Mouse (Mus musculus): ENCODE data around the gene Lgals2. TPM values are rescaled to one million over a fixed set of nuclear protein-coding genes. Genes with fewer than 3 reads are reported as not detected.
"Not testable (repeated sequence)": the region's sequence is repeated elsewhere in the genome, so short reads cannot be mapped to it uniquely, and the experiment has no call there.

The Lgals2 gene
- total RNA-seq, 4 experiments from 2014 or later: not detected

DNA sequence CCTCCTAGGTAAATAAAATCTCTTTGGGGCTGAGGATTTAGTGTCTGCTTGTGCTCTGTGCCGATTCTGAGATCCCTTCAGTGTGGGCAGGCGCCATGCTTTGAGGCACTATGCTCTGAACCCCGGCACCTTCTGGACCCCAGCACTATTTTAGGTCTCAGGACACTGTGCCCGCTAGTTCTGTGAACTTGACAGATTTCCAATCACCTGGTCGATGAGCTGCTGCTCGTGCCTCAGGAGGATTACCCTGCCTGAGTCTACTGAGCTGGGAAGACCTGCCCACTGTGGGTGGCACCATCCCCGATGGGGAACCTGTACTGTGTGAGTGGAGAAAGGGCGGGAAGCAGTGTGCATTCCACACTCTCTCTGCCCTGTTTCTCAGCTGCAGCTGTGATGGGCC lies 19.7 kb upstream of the Lgals2 start:
- DNase-seq (ENCODE audit: low spot score in 2 of 2): no peak

GRCm38 (mm10) chr15:78873803-78874435 lies 18.6 kb upstream of the Lgals2 start:
- no peak for DNase-seq (ENCODE audit: low spot score in 2 of 2)

DNA sequence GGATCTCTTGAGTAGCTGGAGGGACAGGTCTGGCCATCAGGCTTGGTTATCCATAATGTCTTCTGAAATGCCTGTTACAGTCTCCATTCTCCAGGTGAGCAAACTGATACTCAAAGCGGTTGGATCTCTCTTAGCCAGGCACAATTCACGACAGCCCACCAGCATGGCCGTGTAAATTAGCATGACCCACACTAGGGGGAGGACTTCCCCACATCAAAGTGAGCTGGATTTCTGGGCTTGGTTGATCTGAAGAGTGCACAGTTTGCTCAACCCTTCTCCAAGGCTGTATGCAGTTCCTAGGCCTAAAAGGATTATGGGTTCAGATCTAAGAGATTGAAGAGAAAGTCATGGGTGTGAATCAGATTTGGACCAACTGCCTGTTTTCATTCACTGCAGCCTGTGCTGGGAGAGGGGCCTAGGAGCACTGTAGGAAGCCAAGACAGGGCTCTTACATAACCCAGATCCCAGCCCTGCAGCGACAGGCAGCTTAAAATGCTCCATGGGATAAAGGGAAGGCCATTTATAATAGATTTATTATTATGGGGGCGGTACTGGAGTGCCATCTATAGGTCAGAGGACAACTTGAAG lies 16.8 kb upstream of the Lgals2 start:
- no peak for DNase-seq (ENCODE audit: low spot score in 2 of 2)

DNA sequence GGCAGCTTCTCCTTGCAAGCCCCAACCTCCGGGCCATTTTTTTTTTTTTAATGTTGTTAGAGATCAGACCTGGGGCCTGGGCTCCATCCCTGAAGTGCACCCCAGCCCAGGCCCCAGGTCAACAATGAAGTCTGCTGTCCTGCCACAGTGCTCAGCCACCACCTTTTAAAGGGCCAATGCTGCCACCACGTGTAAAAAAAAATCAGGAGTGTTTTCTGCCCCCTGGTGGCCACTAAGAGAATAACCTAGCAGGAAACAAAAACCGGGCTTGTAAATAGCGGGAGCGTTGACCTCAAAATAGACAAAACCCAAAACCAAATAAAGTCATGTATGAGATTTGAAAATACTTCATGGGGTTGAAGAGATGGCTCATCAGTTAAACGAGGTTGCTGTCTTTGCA lies 14.4 kb upstream of the Lgals2 start:
- peak in 1 of 2 experiments; percentile 50 for DNase-seq (ENCODE audit: low spot score in 2 of 2)

- DNase-seq (ENCODE audit: low spot score in 2 of 2): no peak
Measured at GRCm38 (mm10) chr15:78868826-78869233, 13.5 kb upstream of the Lgals2 start.

DNA sequence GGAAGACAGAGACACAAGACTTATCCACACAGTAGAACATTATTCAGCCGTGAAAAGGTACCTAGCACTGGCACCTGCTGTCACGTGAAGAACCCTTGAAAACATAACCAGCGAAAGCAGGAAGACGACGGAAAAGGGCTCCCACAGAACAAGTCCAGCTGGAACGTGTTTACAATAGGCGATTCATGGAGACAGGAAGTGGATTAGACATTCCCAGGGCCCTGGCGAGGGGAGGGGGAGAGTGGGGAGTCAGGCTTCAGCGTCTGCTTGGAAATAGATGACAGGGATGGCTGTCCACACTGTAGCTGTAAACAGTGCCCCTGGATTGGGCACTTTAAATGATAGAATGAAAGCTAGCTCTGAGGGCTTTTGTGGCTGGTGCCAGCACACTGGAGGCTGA lies 13.1 kb upstream of the Lgals2 start:
- DNase-seq (ENCODE audit: low spot score in 2 of 2): no peak

GRCm38 (mm10) chr15:78863852-78864253 lies 8.5 kb upstream of the Lgals2 start:
- no peak for DNase-seq (ENCODE audit: low spot score in 2 of 2)

DNA sequence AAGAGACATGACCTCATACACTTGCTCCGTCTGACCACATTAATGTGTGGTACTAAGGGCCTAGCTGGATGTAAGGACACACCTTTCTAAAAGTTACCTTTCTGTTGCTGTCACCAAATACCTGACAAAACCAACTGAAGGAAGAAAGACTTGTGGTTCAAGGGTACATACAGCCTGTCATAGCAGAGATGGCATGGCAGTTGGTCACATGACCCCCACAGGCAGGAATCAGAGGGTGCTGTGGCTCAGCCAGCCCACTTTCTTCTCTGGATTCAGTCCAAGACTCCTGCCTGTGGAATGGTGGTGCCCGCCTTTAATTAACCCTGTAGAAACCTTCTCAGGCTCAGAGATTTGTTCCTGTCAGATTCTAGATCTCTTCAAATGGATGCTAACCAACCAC lies 7.8 kb upstream of the Lgals2 start:
- DNase-seq (ENCODE audit: low spot score in 2 of 2): no peak

GRCm38 (mm10) chr15:78862280-78862679 lies 7.0 kb upstream of the Lgals2 start:
- no peak for DNase-seq (ENCODE audit: low spot score in 2 of 2)

GRCm38 (mm10) chr15:78859714-78860113 lies 4.4 kb upstream of the Lgals2 start:
- DNase-seq (ENCODE audit: low spot score in 2 of 2): no peak

GRCm38 (mm10) chr15:78859311-78859710 lies 4.0 kb upstream of the Lgals2 start:
- no peak for DNase-seq (ENCODE audit: low spot score in 2 of 2)

DNA sequence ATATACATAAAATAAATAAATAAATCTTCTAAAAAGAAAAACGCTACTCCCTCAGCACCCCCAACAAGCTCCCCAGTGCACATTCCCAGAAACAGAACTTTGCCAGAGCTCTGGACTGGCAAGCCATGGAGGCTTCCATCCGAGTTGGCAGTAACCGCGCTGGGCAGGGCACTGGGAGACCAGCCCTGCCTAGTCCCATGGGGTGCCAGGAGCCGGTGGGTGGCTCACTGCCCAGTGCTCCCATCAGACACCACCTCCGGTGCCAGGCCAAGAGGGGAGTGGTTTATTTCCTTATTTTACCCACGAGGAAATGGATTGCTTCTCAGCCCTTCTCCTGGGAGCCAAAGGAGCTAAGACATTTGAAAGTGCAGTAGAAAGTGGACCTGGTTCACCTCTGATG lies 1.7 kb upstream of the Lgals2 start:
- peak in 1 of 2 experiments; percentile 70 for DNase-seq (ENCODE audit: low spot score in 2 of 2)

GRCm38 (mm10) chr15:78851505-78852153 lies 3.7 kb downstream of the Lgals2 start:
- DNase-seq (ENCODE audit: low spot score in 2 of 2): peak; percentile 83 to 93

- no peak for DNase-seq (ENCODE audit: low spot score in 2 of 2)
Measured at GRCm38 (mm10) chr15:78850944-78851343, 4.4 kb downstream of the Lgals2 start.

- DNase-seq (ENCODE audit: low spot score in 2 of 2): peak; percentile 49 to 63
Measured at GRCm38 (mm10) chr15:78850059-78850824, 5.1 kb downstream of the Lgals2 start.

DNA sequence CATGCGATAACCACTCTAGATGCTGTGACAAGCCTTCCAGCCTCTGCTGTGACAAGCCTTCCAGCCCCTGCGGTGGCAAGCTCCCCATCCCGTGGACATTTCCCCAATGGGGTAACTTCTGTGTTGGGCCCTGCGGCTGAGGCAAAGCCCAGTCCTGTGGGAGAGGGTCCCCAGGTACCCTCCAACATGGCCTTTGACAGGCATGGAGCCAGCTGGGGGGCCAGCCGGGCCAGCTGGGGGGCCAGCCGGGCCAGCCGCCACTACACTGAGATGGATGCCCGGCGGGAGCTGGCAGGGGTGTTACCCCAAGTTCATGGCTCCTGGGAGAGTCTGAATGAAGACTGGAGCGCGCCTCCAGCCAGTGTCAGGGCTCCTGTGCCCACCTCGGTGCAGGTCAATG lies 5.8 kb downstream of the Lgals2 start:
- no peak for DNase-seq (ENCODE audit: low spot score in 2 of 2)

DNA sequence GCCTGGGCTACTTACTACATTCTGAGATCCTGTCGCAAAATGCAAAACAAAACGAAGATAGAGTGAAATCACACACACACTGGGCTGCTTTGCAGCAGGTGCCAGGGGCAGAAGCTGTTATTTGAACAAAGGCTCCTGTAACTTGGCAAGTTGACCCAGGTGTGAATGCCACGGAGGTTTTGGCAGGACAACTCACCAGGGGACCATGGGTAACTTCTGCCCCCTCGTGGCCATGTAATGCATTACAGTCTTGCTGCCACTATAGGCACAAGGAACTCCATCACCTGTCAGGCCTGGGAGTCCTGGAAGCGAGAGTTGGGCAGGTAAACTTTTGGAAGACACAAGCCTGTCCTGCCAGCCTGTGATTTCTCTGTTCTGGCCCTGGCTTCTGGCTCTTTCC lies 6.9 kb downstream of the Lgals2 start:
- DNase-seq (ENCODE audit: low spot score in 2 of 2): peak; percentile 57 to 86

GRCm38 (mm10) chr15:78846805-78847204 lies 8.5 kb downstream of the Lgals2 start:
- not testable (repeated sequence) for DNase-seq (ENCODE audit: low spot score in 2 of 2)

GRCm38 (mm10) chr15:78846352-78846751 lies 9.0 kb downstream of the Lgals2 start:
- DNase-seq (ENCODE audit: low spot score in 2 of 2): no peak

GRCm38 (mm10) chr15:78845867-78846266 lies 9.5 kb downstream of the Lgals2 start:
- DNase-seq (ENCODE audit: low spot score in 2 of 2): no peak

- DNase-seq (ENCODE audit: low spot score in 2 of 2): no peak
Measured at GRCm38 (mm10) chr15:78845321-78845720, 10.0 kb downstream of the Lgals2 start.

GRCm38 (mm10) chr15:78844791-78845190 lies 10.5 kb downstream of the Lgals2 start:
- DNase-seq (ENCODE audit: low spot score in 2 of 2): no peak

All from layer of hippocampus, adult 8-10 months (tissue).